Comparison of ENCODE assay signal across 8 mouse cellular contexts in genomic region chr9:49605791-49606190, GRCm38 (mm10).
DNase-seq lines count a peak whose midpoint lies in the region.

No protein-coding gene starts in this region.

- DNase-seq in lung, postnatal 36 days, result peak; percentile 1
- DNase-seq in lung, postnatal 10 days, result no peak
- DNase-seq in heart, adult 9 months (ENCODE audit: low spot score in 2 of 2), result peak; percentile 82 to 86
- DNase-seq in kidney, postnatal 36 days, result peak; percentile 8 to 34
- no peak for DNase-seq in adrenal gland, postnatal 14 days
- DNase-seq in layer of hippocampus, postnatal 36 days, result no peak
- DNase-seq in adrenal gland, postnatal 10 days, result no peak
- no peak for DNase-seq in right cerebral cortex, postnatal 36 days (ENCODE audit: low spot score in 2 of 2)

Comparison
In these comparisons a context has a peak if more than half of its experiments do, and no peak if none do; other contexts are left out.
1. DNase-seq: peak in lung, postnatal 36 days (single experiment), heart, adult 9 months (2 of 2) and kidney, postnatal 36 days (2 of 2); none in lung, postnatal 10 days (single experiment), adrenal gland, postnatal 14 days (single experiment), layer of hippocampus, postnatal 36 days (0 of 2), adrenal gland, postnatal 10 days (single experiment) and right cerebral cortex, postnatal 36 days (0 of 2).